Mouse (Mus musculus) monocyte, adult 5-6 weeks (primary cell): ENCODE measurements around the gene Zfp292. TPM values are rescaled to one million over a fixed set of nuclear protein-coding genes. Genes with fewer than 3 reads are reported as not detected.

Source experiments
- ATAC-seq: fragments of 153-309, 156-312 bp; replicated peaks from 2 replicates; pipeline ENCODE4 v1.8.0; 2017; ENCODE audit warnings: mild to moderate bottlenecking; ENCODE audit not compliant: low TSS enrichment, insufficient number of reproducible peaks, severe bottlenecking, poor library complexity, low FRiP score
- total RNA-seq: library from RNA; stranded (forward); fragments of 200-1000, 200-491, 200-594 nt; gene quantifications from 3 replicates; pipeline ENCODE4 v1.2.3, GENCODE M21; 2017

Zfp292 gene
- total RNA-seq, 1 experiment from 2014 or later, result 37.5 TPM

- ATAC-seq, result no peak
These were observed 58.9 kb downstream of the Zfp292 start for GRCm38 (mm10) chr4:34823901-34824300.

DNA sequence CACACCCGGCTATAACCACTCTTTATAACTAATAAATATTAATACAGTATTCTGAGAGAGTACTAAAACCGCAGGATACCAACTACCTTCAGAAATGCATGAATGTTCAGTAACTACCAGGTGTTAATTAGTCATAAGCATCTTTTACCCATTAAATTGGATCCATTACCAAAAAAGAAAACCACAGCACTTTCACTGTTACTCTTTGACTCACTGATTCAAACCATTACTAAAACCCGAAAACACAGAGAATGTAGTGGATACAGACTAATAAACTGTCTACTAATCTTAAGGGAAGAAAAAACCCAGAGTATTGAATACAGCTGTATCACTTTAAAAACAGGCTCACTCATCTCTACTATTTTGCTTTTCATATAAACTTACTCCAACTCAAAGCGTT lies 62.9 kb downstream of the Zfp292 start:
- ATAC-seq, result no peak

DNA sequence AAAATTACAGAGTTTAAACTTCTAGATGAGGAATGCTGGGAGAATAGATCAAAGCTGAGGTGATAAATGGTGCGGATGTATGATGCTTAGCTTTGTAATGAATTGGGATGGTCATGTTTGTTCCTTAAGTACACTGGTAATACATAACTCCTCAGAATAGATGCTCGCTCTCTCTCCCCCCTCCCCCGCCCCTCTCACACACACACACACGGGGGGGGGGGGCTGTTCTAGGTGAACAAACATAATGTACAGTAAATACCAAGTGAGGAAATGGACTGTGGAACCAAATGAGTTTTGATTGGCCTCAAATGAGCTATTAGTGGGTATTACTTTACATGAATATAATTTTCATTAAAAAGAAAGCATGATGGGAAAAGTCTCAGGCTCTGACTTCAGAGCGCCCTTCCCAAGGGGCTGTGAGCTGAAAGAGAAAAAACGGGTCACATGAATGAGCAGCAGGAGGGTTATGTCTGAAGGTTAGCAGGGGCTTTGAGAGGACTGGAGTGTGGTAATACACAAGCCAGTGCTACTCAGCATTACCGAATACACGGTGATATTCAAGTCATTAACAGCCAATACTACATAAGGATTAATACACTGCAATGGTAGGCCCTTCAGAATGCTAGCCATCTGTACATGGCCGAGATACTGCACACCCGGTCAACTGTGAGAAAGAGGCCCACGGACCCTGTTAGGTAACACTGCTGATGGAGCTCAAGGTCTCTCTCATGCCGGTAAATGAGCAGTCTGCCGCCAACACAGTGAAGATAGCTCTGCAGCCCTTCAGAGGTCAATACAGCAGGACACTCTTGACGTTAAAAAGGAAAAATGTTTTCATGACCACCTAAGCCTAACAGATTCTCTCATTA lies 81.4 kb downstream of the Zfp292 start:
- peak; percentile 31; the same call in 1 of the 2 replicates for ATAC-seq

DNA sequence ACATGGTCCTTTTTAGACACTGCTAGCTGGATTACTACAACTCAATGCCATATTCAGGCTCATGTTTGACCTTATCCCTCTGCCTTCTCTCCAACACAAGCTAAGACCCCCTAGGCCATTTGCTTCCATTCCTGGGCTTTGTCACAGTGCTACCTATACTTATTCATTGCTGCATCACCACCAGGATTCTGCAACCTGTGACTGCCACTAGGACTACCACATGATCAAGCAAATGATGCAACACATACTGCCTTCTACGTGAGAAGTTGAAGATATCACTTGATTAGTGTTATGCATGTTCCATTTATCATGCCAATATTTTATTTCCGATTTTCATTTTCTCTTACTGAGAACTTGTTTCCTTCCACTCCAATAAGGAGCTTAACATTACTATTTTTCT lies 84.8 kb downstream of the Zfp292 start:
- ATAC-seq, result no peak

DNA sequence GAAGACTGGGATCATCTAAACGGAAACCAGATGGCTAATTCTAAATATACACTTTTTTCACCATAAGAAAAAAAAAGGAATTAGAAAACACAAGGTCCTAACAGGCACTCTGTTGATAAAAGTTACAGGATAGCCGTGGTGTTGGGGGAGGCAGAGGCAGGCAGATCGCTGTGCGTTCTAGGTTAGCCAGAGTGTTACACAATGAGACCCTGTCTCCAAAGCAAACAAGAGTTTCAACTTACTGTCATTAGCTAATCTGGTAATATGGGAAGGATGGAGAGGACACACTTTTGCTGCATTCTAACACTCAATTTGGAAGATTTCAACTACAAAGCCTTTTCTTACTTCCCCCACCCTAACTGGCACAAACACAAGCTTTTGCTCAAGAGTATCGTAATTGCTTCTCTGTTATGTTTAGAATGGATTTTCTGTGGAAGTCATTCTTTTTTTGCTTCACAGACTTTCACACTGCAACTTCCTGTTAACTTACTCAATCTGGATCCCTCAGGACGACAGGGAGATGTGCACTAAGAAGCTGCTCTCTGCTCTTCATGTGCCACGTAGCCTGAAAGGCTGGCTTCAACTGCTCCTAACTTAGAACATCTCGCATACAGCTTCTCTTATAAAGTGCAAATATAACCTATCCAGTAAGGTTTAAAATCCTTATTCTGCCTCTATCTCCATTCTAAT lies 85.3 kb downstream of the Zfp292 start:
- no peak for ATAC-seq

DNA sequence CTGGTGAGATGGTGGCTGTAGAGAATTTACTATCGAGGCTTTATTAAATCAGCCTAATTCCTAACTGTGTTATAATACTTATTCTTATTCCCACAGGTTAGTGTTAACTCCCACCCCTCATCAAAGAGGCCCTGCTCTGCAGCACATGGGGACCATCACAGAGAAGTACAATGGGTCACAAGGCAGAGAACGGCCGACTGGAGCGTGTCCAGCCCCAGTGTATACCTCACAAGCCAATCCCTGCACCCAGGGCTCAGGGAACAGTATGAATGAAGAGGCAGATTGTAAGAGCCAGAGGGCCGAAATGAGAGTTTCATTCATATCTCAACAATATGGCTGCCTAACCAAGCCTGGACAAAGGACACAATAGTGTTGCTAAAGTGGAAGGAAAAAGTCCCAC lies 86.5 kb downstream of the Zfp292 start:
- ATAC-seq, result no peak

- ATAC-seq, result no peak
These were observed 96.3 kb downstream of the Zfp292 start for GRCm38 (mm10) chr4:34786476-34786875.

DNA sequence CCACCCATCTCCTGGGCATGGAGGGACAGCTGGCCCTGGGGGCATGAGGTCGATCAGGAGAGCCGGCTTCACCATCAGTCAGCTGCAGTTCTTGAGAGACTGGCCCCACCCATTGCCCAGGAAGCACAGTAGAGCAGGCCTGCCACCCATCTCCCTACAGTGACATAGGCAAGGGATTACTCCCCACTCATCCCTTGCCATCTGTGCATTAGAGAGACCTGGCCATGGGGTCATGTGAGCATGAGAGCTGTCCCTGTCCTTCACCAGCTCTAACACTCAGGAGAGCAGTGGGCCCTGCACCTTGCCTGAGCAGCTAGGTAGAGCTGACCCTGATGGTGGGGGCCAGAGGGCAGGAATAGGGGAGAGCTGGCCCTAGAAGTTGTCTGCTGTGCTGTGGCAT lies 97.1 kb downstream of the Zfp292 start:
- ATAC-seq, result no peak

GRCm38 (mm10) chr4:34784865-34785264 lies 97.9 kb downstream of the Zfp292 start:
- no peak for ATAC-seq

- ATAC-seq, result no peak
These were observed 100.0 kb downstream of the Zfp292 start for GRCm38 (mm10) chr4:34782730-34783129.

DNA sequence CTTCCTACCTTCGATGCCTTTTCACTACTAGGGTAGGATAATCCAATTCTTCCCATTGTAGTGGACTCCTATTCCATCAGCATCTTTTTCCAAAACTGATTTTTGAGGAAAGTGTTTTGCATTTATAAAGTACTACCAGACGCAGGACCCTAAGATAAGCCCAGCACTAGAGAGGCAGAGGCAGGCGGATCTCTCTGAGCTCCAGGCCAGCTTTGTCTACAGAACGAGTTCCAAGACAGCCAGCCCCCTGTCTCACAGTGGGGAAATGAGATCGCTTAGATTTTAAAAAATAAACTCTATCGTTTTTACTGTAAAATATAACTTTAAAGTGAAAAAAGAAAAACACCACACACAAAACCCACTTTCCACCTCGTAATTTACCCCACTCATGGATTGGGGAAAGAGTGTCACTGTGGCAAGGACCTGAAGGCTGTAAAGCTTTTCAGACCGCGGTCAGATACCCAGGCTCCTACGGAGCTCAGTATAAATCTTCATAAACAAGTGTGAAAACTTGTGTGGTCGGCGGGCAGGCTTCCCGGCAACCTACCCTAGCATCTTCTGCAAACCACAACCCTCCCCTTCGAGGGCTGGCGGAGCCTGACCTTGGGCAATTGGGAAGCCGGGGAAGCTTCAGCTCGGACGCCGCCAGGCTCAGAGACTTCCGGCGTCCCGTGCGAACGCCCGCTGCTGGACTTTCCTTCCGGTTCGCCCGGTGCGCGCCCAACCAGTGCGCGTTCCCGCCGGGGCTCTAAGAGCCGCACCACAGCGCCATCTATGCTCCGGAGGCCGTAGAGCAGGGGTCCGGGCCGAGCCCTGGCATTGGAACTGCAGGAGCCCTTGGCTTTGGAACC lies 104.9 kb downstream of the Zfp292 start, which contains the start of gene Smim8:
Gene Smim8, minus strand, starts transcription at position 747 of the 851 bp plus-strand sequence.
- peak; percentile 98 for ATAC-seq

DNA sequence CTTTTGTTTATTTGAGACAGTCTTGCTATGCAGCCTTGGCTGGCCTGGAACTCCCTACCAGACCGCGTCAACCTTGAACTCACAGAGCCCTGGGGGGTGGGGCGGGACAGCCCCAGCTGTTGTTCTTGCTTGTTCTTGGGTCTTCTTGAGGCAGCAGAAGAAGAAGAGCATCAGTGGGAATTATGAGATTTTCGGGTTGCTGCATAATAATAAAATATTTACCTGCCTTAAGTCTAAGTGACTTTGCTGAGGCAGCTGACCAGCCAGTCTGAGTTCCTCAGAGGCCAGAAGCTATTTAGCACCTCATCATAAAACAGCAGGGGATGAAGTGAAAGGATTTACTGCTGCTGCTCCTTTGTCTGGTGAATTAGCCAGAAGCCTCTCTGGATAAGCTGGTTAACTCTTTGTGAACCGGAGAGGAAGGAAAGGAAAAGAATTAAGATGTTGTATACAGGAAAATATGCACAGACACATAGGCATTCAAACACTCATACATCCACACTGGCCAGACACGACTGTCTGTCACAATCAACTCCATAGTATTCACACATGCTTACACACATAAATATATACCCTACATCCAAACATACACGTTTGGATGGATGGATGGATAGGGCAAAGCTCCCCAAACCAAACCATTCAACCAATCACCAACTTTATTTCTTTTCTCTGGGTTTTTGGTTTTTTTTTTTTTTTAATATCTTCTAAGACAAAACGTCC lies 110.9 kb downstream of the Zfp292 start:
- no peak for ATAC-seq

DNA sequence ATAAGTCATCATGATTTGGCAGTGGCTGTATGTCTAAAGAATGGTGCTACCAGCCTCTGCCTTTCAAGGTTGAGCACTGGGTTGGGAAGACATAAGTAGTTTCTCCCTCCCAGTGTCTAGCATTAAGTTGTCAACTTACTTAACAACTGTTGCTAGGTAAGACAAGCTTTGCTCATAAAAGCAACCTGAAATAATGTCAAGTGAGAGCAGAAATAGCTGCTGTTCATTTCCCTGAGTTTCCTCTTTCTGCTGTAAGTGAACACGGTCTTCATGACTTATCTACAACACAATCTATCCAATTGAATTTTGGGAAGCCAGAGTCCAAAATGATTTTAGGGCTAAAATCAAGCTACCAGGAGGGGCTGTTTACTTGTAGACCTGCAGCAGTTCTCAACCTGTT lies 126.6 kb downstream of the Zfp292 start, which contains the start of gene Gm136:
Gene Gm136, minus strand, starts transcription at position 101 of the 400 bp plus-strand sequence.
- no peak for ATAC-seq

Other genes starting within 250 kb of the Zfp292 start
- 10.5 to 24.0 TPM (median 22.2 TPM) in 3 replicates for gene Slc35a1, start 195.5 kb downstream of the Zfp292 start, total RNA-seq
- 0.87 to 2.0 TPM (median 0.96 TPM) in 3 replicates for gene Cfap206, start 152.8 kb downstream of the Zfp292 start, total RNA-seq
- gene Gm136, start 126.7 kb downstream of the Zfp292 start, total RNA-seq, result not detected in 3 replicates
- gene Smim8, start 104.5 kb downstream of the Zfp292 start, total RNA-seq, result 14.6 to 34.8 TPM (median 28.1 TPM) in 3 replicates
- 1.9 TPM in 1 of 3 replicates, not detected in the others for gene Cga, start 10.8 kb upstream of the Zfp292 start, total RNA-seq